Mouse (Mus musculus) bone marrow, adult 2 months (tissue): ENCODE measurements around the gene Nrf1. TPM values are rescaled to one million over a fixed set of nuclear protein-coding genes. Genes with fewer than 3 reads are reported as not detected.

Source experiments
- H3K27ac ChIP-seq: fragments of 200-500 bp; 2 replicates; pipeline ENCODE4 v1.5.1; 2012; ENCODE audit warnings: low read depth, mild to moderate bottlenecking, control low read depth, inconsistent platforms, low read length; ENCODE audit not compliant: control insufficient read depth, poor library complexity, insufficient read depth
- H3K4me1 ChIP-seq: fragments of 200-500 bp; 2 replicates; pipeline ENCODE4 v1.6.1; 2011; ENCODE audit warnings: low read length; ENCODE audit not compliant: control insufficient read depth, insufficient read depth
- H3K4me3 ChIP-seq: fragments of 200-500 bp; replicated peaks from 2 replicates; pipeline ENCODE3; 2011; ENCODE audit warnings: mild to moderate bottlenecking, low read depth, low read length, control low read depth; ENCODE audit not compliant: control insufficient read depth
- CTCF ChIP-seq: fragments of 200-500 bp; IDR thresholded peaks from 2 replicates; pipeline ENCODE4 v1.5.1; 2011; ENCODE audit warnings: low read length, control low read depth; ENCODE audit not compliant: control insufficient read depth, insufficient read depth
- POLR2A ChIP-seq: fragments of 200-500 bp; IDR thresholded peaks from 2 replicates; pipeline ENCODE4 v1.6.1; 2011; ENCODE audit warnings: low read depth, mild to moderate bottlenecking, control low read depth, low read length, borderline replicate concordance; ENCODE audit not compliant: control insufficient read depth
- WGBS: fragments of 180-500 bp; shearing (Covaris S2); methylation state at CpG from one replicate; pipeline ENCODE4 v1.1.7; 2018; 5-methylcytosine and 5-hydroxymethylcytosine counted together
- polyA plus RNA-seq: library from polyadenylated mRNA; stranded (reverse); fragments of >200 nt; gene quantifications from 2 replicates; pipeline ENCODE4 v1.2.4, GENCODE M21; 2011; ENCODE audit warnings: low replicate concordance; ENCODE audit not compliant: missing spikeins, insufficient read depth, insufficient read length

Gene Nrf1
- polyA plus RNA-seq, 1 experiment, result 58.1 TPM

DNA sequence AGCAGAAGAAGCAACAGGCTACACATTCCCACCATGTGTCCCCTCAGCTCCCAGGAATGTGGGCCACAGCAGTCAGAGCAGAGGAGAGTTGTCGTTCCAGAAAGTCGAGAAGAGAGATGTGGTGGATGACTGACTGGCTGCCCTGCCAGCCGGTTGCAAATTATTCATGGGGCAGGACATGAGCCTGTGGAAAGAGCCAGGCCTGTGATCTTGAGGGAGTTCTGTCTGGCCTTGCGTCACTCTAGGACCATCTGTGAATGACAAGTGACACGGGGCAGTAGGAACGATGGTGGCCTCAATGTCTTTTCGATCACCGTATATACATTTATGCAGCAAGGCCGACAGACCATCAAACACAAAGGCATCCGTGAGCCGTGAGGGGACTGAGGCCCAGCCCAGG is 147.9 kb downstream of the Nrf1 start:
- TF ChIP-seq CTCF (no peak), POLR2A (no peak)
- Histone ChIP-seq H3K27ac (no peak overlapping the region), H3K4me3 (no peak overlapping the region), H3K4me1 (no peaks in the 10 kb centered on the region)
- 90% methylated on average over 11 of the region's 11 CpGs for WGBS

DNA sequence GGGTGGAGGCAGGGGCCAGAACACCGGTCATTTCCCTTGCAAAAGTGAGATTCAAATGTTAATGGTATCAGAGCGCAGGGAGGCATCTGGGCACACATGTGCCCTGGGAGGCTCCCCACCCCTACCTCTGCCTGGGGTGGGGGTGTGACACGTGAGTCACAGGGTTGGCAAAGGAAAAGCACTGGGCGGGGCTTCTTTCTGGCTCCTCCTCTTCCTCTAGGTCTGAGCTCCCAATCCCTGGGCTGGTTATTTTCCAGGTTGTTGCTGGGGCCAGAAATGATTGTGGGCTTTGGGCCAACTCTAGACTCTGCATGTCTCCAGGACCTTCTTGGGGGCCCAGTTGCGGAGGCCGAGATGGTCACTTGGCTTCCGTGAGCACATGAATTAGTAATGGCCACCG is 148.4 kb downstream of the Nrf1 start:
- Histone ChIP-seq H3K27ac (no peak overlapping the region), H3K4me1 (no peaks in the 10 kb centered on the region), H3K4me3 (no peak overlapping the region)
- TF ChIP-seq POLR2A (no peak), CTCF (no peak)
- WGBS, result 83% methylated on average over 8 of the region's 8 CpGs

Other genes starting within 250 kb of the Nrf1 start
- 1.5 and 1.6 TPM in 2 replicates for gene Strip2, start 131.0 kb upstream of the Nrf1 start, polyA plus RNA-seq